Mouse (Mus musculus) frontal cortex, adult 2 months (tissue): ENCODE data around the gene Ralgapa2. TPM values are rescaled to one million over a fixed set of nuclear protein-coding genes. Genes with fewer than 3 reads are reported as not detected.

Experiments used
- DNase-seq, 2 experiments: peaks; one replicate each; pipeline ENCODE4 v3.0.0; 2022; ENCODE audit warnings: low spot score in 1 of 2; ENCODE audit errors: extremely low spot score in 1 of 2
- polyA plus RNA-seq: library from polyadenylated mRNA; depleted of rRNA; stranded (reverse); fragments of >200 nt; gene quantifications from 2 replicates; pipeline ENCODE4 v1.2.3, GENCODE M21; 2012

The Ralgapa2 gene
- polyA plus RNA-seq, 1 experiment, result 11.9 TPM

DNA sequence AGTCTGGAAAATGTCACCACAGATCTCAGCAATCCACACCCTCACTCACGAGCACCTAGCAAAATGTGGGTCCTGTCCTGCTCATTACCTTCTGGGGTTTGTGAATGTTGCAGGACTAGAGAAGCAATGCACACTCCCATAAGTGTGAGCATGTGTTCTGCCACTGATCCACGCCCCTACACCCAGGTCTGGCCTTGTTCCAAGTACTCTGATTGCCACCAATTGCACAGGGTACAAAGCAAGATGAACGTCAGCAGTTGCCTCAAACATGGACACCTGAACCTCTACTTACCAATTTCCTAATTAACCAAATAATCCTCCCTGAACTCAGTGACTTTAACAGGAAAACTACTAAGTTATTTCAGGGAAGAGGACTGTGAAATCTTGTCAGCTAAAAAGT is 68.1 kb downstream of the Ralgapa2 start:
- DNase-seq, result no peak

DNA sequence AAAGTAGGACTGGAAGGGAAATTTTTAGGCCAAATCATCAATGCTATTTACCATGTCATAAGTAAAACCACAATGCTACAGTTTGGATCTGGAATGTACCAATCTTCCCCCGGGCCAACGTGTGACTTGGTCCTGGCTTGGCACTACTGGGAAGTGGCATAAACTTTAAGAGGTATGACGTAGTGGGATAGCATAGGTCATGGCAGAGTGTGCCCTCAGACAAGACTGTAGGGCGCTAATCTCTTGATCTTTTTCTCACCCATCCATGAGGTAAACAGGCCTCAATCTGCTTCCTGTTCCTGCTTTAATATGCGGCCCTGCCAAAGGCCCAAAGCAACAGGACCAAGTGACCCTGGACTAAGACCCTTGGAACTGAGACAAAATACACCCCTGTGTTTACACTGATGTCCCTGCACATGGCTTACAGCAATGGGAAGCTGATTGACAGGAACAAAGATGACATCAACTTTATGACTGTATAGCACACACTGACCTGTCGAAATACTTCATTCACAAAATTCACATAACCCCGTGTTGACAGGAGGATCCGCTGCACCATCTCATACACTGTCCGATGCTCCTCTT is 68.8 kb downstream of the Ralgapa2 start:
- no peak for DNase-seq

DNA sequence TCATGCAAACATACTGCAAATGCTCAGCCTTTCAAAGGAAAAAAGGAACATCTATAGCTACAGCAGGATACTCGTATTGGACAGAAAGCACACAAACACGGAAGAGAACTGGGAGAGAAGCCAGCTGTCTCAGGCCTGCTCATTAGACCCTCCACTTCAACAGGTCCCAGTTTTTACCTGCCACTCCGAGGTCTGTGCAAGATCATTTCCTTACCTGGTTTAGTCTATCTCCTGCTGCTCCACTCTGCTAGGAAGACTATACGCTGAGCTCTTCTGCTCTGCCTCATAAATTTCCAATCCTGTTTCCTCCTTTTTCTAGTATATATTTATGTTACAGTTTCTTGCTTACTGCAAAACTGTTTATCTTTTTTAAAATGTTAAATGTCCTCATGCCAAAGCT is 70.4 kb downstream of the Ralgapa2 start:
- no peak for DNase-seq

DNA sequence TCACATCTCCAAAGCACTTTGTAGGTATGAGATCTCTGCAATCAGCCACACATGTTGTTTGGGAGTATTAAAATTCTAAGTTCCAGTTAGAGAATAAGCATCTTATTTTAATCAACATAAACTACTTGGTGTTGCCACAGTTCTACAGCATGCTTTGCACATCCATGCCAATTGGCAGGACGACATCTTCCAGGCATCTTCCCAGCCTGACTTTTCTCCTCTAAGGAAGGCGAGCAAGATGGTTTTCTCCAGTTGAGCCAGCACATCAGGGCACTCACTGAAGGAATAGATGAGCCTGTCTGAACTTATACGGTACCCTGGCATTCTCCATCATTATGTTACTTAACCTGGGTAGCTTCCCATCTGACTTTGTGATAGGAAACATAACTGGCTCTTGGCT is 83.4 kb downstream of the Ralgapa2 start:
- DNase-seq, result no peak

DNA sequence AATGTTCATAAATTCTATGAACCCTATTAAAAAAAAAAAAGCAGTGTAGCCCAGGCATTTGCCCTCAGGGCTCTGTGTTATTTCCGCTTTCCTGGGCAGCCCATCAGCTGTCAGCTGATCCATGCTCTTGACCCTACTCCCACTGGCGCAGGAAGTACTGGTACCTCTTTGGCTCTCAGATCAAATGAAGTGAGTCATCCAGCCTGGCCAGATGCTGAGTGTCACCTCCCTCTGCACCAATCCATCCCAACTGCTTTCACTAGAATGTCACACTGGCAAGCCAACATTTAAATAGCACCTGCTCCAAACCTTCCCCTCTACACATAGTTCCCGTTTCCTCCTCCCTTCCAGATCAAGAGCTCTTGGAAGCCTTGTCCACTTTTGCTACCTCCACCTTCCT is 84.8 kb downstream of the Ralgapa2 start:
- no peak for DNase-seq

DNA sequence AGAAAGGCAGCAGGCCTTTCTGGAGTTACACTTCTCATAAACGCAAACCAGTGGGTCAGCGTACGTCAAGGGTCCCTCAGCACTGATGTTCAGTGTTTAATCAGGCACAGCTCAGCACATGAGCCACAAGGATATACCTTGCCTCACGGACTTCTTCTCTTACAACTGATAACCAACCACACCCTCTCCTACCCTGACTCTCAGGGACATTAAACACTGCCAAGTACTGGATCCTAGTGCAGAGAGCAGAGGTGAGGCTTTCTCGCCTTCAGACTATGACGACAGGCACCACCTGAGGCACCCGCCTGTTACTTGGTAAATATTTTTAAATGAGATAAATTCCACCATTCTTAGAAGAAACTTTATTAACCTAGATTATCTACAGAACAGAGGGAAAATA is 85.8 kb downstream of the Ralgapa2 start:
- no peak for DNase-seq

DNA sequence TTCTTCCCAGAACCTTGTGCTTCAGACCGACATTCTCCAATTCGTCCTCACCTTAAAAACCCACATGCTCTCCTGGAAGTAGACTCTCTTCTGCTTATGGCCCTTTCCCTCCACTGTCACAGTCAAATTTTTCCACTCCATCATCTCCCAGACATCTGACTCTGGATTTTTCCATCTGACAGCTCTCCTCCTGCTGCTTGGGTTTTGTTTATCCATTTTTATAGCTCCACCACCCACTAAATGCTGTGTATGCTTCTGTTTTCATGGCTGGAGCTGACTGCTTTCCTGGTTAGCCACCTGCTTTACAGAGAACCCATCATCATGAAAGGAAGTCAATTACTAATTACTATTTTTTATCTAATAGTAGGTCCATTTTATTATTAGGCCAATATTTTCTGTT is 86.9 kb downstream of the Ralgapa2 start:
- DNase-seq, result peak in 1 of 2 experiments; percentile 19

DNA sequence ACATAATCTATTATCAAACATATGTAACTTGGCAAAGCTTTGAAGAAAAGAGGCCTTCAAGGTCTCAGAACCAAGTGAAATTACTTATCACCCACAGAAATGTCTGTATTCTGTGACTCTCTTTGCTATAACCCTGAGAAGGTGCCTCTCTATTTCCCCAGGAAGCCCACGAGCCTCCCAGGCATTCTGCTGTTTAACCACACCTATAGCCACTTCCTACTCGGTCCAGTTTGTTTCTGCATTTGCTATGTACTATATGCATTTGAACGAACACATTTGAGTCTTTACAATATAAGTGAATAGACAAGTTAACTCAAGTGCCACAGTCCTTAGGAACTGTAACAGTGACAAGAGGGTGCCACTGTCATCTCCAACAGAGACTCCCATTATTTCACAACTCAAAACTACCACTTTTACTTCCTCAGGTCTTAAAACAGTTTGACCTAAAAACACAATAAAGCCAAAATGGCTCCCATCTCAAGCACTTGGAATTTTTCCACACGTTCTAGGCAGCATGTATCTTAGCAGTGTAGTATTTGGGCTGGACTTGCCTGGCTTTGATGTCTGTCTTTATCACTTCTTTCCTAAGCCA is 88.3 kb downstream of the Ralgapa2 start:
- DNase-seq, result no peak

DNA sequence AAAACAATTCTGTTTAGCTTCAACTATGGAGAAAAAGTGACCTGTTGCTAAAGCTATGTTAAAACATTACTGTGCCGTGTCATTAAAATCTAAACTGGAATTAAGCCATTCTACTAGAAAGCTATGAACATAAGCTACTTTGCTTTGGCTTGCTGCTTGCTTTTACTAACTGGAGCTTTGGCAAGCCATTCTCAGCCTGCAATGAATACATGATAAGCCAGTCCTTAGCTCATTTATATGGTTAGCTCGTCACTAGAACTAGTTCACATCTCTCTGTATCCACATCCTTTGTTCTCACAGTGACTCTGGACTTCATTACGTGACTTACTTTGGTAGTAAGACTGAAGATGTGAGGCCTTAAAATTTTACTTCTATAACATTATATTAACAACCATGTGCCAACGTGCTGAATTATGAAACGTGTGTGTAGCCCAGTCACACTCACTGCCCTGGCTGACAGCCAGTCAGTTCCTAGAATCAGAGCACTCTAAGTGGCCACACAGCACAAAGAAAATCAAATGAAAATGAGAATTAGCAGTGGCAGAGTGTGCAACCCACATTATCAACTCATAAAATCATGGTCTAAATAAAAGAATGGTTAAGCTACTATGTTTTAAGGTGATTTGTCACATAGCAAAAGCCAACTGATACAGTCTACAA is 89.0 kb downstream of the Ralgapa2 start:
- DNase-seq, result no peak

DNA sequence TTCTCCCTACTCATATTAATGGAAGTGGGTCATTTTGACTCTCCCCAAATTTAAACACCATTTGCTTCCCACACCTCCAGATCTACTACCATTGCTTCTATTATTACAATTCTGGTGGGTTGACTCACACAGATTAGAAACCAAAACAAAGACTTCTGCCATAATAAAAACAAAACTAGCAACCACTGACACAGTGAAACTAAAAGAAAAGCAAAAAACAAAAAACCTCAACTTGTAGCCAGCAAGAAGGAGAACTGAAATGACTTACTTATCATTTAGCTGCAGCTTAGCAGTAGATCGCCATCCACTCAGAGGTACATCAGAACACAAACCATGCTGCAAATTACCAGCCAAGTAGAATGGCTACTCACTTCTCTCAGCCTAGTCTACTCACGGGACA is 95.9 kb downstream of the Ralgapa2 start:
- DNase-seq, result no peak

DNA sequence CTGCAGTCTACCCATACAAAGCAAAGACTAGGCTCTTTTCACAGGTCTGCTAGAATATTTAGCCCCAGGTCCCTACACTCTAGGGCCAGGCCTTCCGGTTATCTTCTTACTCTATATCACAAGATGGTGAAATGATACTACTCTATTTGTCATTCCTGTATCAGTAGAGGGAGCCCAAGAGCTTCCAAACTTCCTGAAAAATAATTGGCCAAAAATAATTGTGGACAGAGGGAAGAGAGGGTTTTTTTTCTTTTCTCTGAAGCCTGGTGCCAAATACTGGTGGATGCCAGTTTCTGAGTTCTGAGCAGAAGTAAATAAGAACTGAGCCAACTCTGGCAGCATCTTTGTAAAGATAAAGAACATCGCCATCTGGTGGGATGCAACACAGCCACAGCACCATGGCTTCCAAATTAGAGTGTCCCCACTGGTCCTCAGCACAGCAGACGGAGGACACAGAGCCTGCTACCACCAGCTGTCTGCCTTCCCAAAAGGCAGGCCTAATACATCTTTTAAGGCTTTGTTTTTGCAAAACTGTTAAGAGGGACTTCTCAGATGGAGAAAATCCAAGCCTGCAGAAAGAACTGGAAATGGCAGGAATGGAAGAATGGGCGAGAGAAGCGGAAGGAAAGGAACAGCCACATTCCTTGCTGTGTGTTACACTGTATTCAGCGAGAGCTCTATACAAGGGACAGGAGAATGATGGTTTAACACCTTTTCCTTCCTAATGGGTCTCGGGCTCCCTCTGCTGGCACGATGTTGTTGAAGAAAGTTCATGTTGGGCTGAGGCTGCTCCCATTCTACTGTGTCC is 97.5 kb downstream of the Ralgapa2 start:
- peak; percentile 60 to 94 for DNase-seq

DNA sequence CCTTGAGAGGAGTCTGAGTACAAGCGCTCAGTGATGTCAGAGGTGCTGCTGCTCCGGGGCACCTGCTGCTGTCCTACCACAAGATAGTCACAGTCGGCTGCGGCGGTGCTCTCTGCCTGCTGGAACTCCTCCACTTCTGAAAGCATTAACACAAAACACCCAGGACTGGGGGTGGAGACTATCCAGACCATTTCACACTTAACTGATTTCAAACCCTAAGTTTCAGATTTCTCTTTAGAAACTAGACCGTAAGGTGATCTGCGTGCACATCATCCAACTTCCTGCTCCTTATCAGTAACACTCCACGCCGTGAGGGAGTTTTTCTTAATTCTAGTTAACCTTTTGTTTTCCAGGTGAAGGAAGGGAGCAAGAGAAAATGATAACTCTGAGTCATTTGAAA is 99.4 kb downstream of the Ralgapa2 start:
- DNase-seq, result no peak

DNA sequence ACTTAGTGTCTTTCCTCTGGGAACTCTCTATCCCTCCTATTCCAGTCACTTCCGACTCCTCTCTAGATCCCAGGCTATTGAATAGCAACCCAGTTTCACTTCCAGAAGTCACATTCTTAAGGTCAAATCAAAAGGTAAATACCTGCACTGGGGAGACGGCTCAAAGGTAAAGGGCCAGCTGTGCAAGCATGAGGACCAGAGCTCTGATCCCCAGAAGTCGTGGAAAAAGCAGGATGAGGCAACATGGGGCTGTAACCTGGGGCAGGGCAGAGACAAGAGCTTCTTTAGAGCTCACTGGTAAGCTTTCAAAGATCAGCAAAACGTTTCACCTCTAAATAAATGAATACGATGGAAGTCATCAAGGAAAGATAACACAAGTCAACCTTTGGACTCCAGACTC is 100.2 kb downstream of the Ralgapa2 start:
- no peak for DNase-seq

DNA sequence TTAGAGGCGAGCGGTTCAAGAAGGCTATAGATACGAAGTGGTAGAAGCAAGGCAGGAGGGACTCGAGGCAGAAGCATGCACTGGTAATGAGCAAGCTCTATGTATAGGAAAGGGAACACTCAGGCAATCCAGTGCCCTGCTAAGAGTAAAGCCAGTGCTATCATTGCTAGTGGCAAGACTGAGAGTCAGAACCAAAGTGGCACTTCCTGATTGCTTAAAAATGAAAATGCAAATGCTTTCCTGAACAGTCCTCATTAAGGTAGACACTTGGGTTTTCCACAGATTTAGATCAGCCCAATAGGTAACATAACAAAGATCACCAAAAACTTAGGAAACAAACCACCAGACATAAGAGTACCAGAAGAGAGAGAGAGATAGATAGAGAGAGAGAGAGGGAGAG is 105.1 kb downstream of the Ralgapa2 start:
- DNase-seq, result no peak

DNA sequence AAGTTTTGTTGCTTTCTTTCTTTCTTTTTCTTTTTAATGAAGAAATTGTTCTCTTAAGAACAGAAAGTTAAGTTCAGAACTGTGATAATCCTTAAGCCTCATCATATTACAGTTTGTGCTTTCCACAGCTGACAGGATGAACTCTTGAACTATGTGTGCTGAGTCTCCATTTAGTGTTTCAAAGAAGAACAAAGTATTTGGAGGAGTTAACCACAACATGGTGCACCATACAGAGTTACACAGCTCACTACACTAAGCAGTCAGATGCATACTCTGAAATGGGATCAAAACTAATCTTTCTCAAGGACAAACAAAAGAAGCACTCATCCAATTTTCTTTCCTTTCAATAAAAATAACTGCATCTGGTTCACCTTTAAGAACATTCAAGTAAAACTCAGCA is 110.6 kb downstream of the Ralgapa2 start:
- no peak for DNase-seq

DNA sequence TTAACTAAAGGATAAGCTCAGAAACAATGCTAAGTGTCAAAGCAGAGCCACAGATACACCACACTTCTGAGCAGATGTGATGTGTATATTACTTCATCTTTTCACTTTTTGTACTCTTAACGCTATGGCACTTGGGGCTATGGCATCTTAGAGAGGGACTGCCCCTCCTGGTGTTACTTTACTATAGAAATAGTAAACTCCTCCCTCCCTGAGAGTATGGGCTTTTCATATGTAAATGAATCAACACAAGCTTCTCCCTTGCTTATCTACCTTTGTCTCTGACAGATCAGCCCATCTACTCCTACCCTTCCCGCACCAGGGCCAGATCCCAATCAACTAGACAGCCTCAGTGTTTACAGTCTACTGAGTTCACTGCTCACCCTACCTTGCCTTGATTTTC is 111.4 kb downstream of the Ralgapa2 start:
- no peak for DNase-seq

DNA sequence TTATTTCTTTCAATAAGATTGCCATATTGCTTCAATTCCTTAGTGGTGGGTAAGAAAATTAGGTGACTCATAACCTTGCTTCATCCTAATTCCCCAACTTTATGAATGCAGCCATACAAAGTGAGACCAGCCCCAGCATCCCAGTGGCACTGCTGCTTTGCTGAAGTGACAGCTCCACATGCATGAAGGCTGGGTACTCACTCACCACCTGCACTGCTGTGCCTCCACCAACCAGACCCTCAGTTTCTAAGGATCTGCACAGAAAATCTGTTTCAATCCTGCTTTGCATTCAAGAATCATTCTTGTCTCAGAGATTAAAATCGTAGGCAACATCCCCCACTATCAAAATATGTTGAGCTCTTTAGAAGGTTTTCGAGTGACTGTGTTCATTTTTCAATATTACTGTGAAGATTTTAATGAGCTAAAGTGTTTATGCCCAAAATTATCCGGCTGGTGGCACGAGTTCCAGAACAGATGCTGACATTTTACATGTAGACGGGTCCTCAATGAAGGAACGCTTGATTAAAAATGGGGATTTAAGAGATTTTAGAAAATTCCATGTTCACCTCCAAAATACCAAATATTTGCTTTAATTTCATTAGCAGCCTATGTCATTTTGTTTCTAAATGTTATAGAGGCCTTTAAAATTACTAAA is 113.8 kb downstream of the Ralgapa2 start:
- no peak for DNase-seq

DNA sequence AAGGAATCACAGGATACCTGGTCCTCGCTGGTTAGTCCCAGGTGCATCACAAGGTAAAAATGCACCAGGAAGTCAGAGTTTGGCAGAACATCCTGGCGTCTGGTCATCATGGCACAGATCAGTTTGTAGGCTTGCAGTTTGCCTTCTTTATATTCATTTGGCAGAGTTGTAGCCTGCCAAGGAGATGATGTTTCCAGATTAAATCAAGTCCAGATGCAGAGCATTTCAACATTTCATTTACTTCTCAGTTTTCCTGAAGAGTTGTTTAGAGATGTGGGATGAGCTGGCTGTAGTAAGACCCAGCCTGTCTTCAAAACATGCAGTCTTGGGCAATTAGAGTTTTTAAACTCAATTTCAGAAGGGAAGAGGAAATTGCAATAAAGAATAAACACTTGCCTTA is 124.9 kb downstream of the Ralgapa2 start:
- DNase-seq, result no peak

DNA sequence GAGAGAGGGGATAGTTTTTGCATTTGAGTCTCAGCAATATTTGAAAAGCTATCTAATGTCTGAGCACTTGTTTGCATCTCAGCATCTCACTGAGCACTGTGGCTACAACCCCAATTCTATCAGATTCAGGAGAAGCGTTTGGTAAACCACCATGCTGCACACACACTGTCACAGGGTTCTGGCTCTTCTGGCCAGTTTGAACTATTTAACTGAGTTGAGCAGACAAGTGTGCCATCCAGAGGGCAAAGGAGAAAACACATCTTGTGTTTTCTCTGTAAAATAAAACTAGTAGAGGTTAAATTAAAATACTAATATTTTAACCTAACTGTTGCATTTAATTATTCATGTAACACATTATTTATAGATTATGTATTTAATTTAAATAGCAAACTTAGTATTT is 127.6 kb downstream of the Ralgapa2 start:
- peak in 1 of 2 experiments; percentile 37 for DNase-seq

DNA sequence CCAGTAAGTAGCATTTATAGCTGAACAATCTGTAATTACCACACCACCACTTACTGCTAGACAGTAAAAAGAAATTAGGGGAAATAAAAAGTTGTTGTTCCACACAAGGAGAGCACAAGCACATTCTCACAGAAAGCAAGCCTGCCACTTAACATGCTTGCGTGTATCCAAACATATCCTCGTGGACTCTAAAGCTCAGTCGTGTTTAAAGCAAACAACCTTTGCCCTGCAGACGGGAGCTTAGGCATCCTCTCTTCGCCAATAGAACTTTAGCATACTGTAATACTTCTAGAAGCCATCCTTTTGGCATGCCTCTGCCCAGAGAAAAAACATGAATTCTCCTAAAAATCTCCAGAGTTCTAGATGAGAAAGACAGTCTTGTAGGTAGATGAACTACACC is 135.9 kb downstream of the Ralgapa2 start:
- no peak for DNase-seq

DNA sequence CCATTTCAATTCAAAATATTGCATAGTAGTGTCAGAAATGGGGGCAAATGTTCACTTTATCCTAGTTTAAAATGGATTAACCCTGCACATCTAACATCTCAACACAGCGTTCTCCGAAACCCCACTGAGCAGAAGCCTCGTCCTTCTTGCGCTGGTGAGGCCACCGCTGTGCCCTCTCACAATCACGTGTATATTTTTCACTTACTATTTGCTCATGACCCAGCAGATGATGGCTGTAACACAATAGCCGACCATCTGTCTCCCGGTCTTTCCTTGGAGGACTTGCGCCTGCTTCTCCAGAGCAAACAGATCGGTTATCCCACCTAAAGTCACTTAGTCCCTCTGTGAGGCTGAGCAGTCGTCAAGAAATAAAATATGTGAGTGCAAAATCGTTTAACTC is 146.0 kb downstream of the Ralgapa2 start:
- DNase-seq, result no peak
